Mouse (Mus musculus): ENCODE measurements around the gene Wdr77. TPM values are rescaled to one million over a fixed set of nuclear protein-coding genes. Genes with fewer than 3 reads are reported as not detected.
"Not testable (repeated sequence)": the region's sequence is repeated elsewhere in the genome, so short reads cannot be mapped to it uniquely, and the experiment has no call there.

Wdr77 gene
- total and polyA plus RNA-seq, 2 experiments from 2014 or later = 54.8 to 63.1 TPM

GRCm38 (mm10) chr3:105917656-105918354 is 41.4 kb upstream of the Wdr77 start:
- H3K9ac ChIP-seq (replicated peaks; ENCODE audit: low read depth, low read length) = no peak overlapping the region
- no peaks in the 10 kb centered on the region for H3K9me3 ChIP-seq (replicated peaks; ENCODE audit: control insufficient read depth, low read length)
- ATAC-seq (ENCODE audit: insufficient read depth, low read depth) = peak; percentile 46
- peaks cover 18% of the 10 kb centered on the region for H3K4me1 ChIP-seq (ENCODE audit: control insufficient read depth, insufficient read depth)
- 0 out of 2 replicates have a peak overlapping the region, but pooled peaks have one; percentile 7 for H3K27ac ChIP-seq (ENCODE audit: low read depth)
- H3K4me3 ChIP-seq (ENCODE audit: low read depth, low read length) = no peak overlapping the region
- no peak for TF ChIP-seq CTCF (IDR thresholded peaks at IDR 0.05; ENCODE audit: low read depth)
- TF ChIP-seq EP300 (IDR thresholded peaks at IDR 0.05; ENCODE audit: low read depth) = no peak
- no peaks in the 10 kb centered on the region for H3K27me3 ChIP-seq (ENCODE audit: control insufficient read depth, insufficient read depth, low read length)
- no peak overlapping the region for H3K4me2 ChIP-seq (ENCODE audit: low read depth, low read length)
- H3K36me3 ChIP-seq (replicated peaks; ENCODE audit: control insufficient read depth, insufficient read depth, low read length) = no peaks in the 10 kb centered on the region
- peak; percentile 18 for DNase-seq (ENCODE audit: low spot score)
- WGBS = 35% methylated on average over 10 of the region's 10 CpGs

GRCm38 (mm10) chr3:105918355-105918745 is 40.8 kb upstream of the Wdr77 start:
- Histone ChIP-seq H3K4me3 (ENCODE audit: low read depth, low read length) (no peak overlapping the region), H3K4me2 (ENCODE audit: low read depth, low read length) (no peak overlapping the region), H3K36me3 (replicated peaks; ENCODE audit: control insufficient read depth, insufficient read depth, low read length) (no peaks in the 10 kb centered on the region), H3K27me3 (ENCODE audit: control insufficient read depth, insufficient read depth, low read length) (no peaks in the 10 kb centered on the region), H3K27ac (ENCODE audit: low read depth) (peak overlapping the region; percentile 7; the same call in 1 of the 2 replicates), H3K4me1 (ENCODE audit: control insufficient read depth, insufficient read depth) (peaks cover 16% of the 10 kb centered on the region), H3K9ac (replicated peaks; ENCODE audit: low read depth, low read length) (no peak overlapping the region), H3K9me3 (replicated peaks; ENCODE audit: control insufficient read depth, low read length) (no peaks in the 10 kb centered on the region)
- no peak for DNase-seq (ENCODE audit: low spot score)
- 55% methylated on average over 3 of the region's 3 CpGs for WGBS
- no peak for ATAC-seq (ENCODE audit: insufficient read depth, low read depth)
- TF ChIP-seq EP300 (IDR thresholded peaks at IDR 0.05; ENCODE audit: low read depth) = no peak
- no peak for TF ChIP-seq CTCF (IDR thresholded peaks at IDR 0.05; ENCODE audit: low read depth)

- DNase-seq (ENCODE audit: low spot score); H3K4me3 ChIP-seq (ENCODE audit: low read depth, low read length); H3K27ac ChIP-seq (ENCODE audit: low read depth); ATAC-seq (ENCODE audit: insufficient read depth, low read depth); H3K27me3 ChIP-seq (ENCODE audit: control insufficient read depth, insufficient read depth, low read length); H3K9me3 ChIP-seq (replicated peaks; ENCODE audit: control insufficient read depth, low read length); H3K4me1 ChIP-seq (ENCODE audit: control insufficient read depth, insufficient read depth); H3K9ac ChIP-seq (replicated peaks; ENCODE audit: low read depth, low read length); H3K4me2 ChIP-seq (ENCODE audit: low read depth, low read length); H3K36me3 ChIP-seq (replicated peaks; ENCODE audit: control insufficient read depth, insufficient read depth, low read length): not testable (repeated sequence)
These were observed 38.4 kb upstream of the Wdr77 start for GRCm38 (mm10) chr3:105920743-105921142.

DNA sequence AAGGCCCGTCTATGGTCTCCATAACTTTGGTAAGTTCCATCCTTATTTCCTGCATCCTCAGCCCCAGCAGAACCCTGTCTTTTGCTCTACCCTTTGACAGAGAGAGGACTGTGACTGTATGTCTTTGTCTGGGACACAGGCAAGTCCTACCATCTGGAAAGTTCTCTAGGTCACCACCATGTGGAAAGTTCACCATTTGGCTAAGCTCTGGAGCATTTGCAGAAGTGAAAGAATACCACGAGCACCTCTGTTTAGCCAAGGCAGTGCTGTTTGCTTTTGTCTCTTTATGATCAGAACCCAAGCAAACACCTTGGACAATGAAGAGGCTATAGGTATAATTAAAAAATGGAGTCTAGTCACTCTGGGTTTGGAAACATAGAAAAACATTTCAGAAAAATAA is 37.2 kb upstream of the Wdr77 start:
- Histone ChIP-seq H3K9ac (replicated peaks; ENCODE audit: low read depth, low read length) (no peak overlapping the region), H3K36me3 (replicated peaks; ENCODE audit: control insufficient read depth, insufficient read depth, low read length) (no peaks in the 10 kb centered on the region), H3K4me3 (ENCODE audit: low read depth, low read length) (no peak overlapping the region), H3K9me3 (replicated peaks; ENCODE audit: control insufficient read depth, low read length) (no peaks in the 10 kb centered on the region), H3K27ac (ENCODE audit: low read depth) (no peak overlapping the region), H3K4me2 (ENCODE audit: low read depth, low read length) (no peak overlapping the region), H3K27me3 (ENCODE audit: control insufficient read depth, insufficient read depth, low read length) (no peaks in the 10 kb centered on the region), H3K4me1 (ENCODE audit: control insufficient read depth, insufficient read depth) (no peaks in the 10 kb centered on the region)
- ATAC-seq (ENCODE audit: insufficient read depth, low read depth) (no peak), DNase-seq (ENCODE audit: low spot score) (no peak)
- WGBS = 64% methylated on average over 2 of the region's 2 CpGs
- TF ChIP-seq CTCF (IDR thresholded peaks at IDR 0.05; ENCODE audit: low read depth) (no peak), EP300 (IDR thresholded peaks at IDR 0.05; ENCODE audit: low read depth) (no peak)

- ATAC-seq (ENCODE audit: insufficient read depth, low read depth) (no peak), DNase-seq (ENCODE audit: low spot score) (no peak)
- no peak overlapping the region for H3K4me2 ChIP-seq (ENCODE audit: low read depth, low read length)
- no peaks in the 10 kb centered on the region for H3K9me3 ChIP-seq (replicated peaks; ENCODE audit: control insufficient read depth, low read length)
- no peak overlapping the region for H3K9ac ChIP-seq (replicated peaks; ENCODE audit: low read depth, low read length)
- H3K4me1 ChIP-seq (ENCODE audit: control insufficient read depth, insufficient read depth) = no peaks in the 10 kb centered on the region
- TF ChIP-seq CTCF (IDR thresholded peaks at IDR 0.05; ENCODE audit: low read depth) = no peak
- TF ChIP-seq EP300 (IDR thresholded peaks at IDR 0.05; ENCODE audit: low read depth) = no peak
- H3K27ac ChIP-seq (ENCODE audit: low read depth) = no peak overlapping the region
- H3K36me3 ChIP-seq (replicated peaks; ENCODE audit: control insufficient read depth, insufficient read depth, low read length) = no peaks in the 10 kb centered on the region
- no peaks in the 10 kb centered on the region for H3K27me3 ChIP-seq (ENCODE audit: control insufficient read depth, insufficient read depth, low read length)
- H3K4me3 ChIP-seq (ENCODE audit: low read depth, low read length) = no peak overlapping the region
- 73% methylated on average over 9 of the region's 9 CpGs for WGBS
These were observed 34.6 kb upstream of the Wdr77 start for GRCm38 (mm10) chr3:105924616-105925015.

Measured in heart, postnatal 0 days (tissue).